Mouse (Mus musculus) granulocyte monocyte progenitor cell, adult 5-6 weeks (primary cell): Measurements from ENCODE around the gene Klf9. TPM values are rescaled to one million over a fixed set of nuclear protein-coding genes. Genes with fewer than 3 reads are reported as not detected.

Experiments used
- ATAC-seq: replicated peaks from 2 replicates; pipeline ENCODE4 v1.8.0; 2016; ENCODE audit warnings: mild to moderate bottlenecking, moderate TSS enrichment, inconsistent platforms; ENCODE audit not compliant: poor library complexity, severe bottlenecking
- total RNA-seq, 2 experiments: library from RNA; stranded (forward) in 1 of 2; stranded (reverse) in 1 of 2; fragments of 200-712, 200-1000 nt in 1 of 2; fragments of >200 nt in 1 of 2; fragmentation: Nextera tagmentation in 1 of 2; gene quantifications; 2 replicates each; pipeline ENCODE4 v1.2.3; 2014 to 2017

Gene Klf9
- total RNA-seq, 2 experiments from 2014 or later = 9.1 to 11.2 TPM

- no peak for ATAC-seq
These were observed 18.9 kb downstream of the Klf9 start for GRCm38 (mm10) chr19:23159780-23160395.

DNA sequence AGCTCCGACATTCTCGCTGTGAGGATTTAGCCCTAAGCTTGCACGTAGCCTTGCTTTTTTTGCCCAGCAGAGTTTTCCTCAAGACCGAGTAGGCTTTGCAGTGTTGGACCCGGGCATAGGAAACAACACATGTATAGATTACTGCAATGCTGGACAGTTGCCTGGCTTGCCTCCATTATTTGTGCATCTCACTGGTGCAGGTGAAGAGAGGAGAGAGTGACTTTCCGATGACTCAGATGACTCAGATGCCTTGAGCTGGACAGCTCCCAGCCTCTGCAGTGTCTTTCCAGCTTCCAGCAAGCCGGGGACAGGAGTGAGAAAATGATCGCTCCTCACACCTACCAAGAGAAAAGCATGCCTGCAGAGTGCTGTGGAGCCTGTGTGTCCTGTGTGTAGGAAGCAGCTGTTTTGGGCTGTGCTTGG is 21.4 kb downstream of the Klf9 start:
- ATAC-seq = no peak

GRCm38 (mm10) chr19:23162877-23163276 is 21.9 kb downstream of the Klf9 start:
- ATAC-seq = no peak

- no peak for ATAC-seq
These were observed 22.3 kb downstream of the Klf9 start for GRCm38 (mm10) chr19:23163361-23163760.

- no peak for ATAC-seq
These were observed 23.7 kb downstream of the Klf9 start for GRCm38 (mm10) chr19:23164651-23165240.

GRCm38 (mm10) chr19:23166550-23167284 is 25.7 kb downstream of the Klf9 start:
- no peak for ATAC-seq

DNA sequence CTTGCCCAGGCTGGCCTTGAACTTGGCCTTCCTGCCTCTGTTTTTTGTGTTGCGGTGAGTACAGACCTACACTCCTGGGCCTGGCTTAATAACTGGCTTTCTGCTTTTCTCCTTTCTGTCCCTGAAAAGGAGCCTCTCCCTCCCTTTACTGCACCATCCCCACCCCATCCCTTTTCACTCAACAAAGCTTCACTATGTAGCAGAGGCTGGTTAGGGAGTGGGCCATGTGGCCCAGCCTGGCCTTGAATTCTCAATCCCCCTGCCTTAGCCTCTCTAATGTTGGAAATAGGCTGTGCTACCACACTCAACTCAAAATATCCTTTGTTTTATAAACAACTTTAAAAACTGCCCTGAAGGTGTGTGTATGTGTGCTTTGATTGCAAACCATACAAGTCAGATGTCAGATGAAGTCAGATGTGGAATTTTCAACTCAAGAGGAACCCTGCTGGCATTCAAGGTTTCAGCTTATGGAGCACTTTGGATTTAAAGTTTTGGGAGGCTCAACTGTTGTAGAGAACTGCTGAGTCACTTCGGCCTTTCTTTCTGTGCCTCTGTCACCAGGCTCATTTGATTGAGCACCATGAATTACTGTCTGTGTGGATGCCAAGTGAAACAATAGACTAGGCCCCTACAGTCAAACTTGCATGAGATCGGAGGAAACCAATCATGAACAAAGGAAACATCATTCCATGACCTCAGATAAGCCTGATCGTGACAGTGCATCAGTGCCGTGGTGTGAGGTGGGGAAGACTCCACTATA is 28.1 kb downstream of the Klf9 start:
- no peak for ATAC-seq

DNA sequence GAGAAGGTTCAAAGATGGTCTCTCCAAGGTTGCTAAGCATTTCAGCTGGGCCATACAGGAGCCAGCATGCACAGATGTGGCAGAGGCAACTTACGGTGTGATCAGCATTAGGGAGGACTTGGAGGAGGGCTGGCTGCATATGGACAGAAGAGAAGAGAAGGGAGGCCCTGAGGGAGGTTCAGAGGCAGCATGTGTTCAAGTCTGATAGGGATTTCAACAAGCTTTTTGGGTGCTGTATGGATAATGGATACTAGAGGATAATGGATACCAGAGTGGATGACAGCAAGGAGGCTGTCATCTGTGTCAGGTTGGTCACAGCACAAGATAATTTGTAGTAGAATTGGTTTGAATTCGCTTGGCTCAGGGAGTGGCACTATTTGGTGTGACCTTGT is 28.6 kb downstream of the Klf9 start:
- no peak for ATAC-seq

DNA sequence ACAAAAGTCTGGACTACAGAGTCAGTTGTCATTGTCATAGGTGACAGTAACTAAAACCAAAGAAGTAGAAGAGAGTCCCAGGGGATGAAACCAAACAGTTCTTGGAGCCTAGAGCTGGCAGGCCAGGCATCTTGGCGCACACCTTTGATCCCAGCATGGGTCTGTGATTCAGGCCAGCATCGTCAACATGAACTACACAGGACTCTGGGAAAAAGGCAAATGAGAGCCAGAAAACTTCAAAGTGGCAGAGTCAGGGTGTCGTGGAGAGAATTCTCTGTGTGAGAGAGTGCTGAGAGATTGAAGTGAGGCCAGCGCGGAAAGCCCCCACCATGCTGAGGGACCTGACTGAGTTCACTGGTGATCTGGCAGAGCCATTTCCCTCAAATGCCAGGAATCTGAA is 29.4 kb downstream of the Klf9 start:
- ATAC-seq = no peak

GRCm38 (mm10) chr19:23171136-23171535 is 30.1 kb downstream of the Klf9 start:
- ATAC-seq = no peak

DNA sequence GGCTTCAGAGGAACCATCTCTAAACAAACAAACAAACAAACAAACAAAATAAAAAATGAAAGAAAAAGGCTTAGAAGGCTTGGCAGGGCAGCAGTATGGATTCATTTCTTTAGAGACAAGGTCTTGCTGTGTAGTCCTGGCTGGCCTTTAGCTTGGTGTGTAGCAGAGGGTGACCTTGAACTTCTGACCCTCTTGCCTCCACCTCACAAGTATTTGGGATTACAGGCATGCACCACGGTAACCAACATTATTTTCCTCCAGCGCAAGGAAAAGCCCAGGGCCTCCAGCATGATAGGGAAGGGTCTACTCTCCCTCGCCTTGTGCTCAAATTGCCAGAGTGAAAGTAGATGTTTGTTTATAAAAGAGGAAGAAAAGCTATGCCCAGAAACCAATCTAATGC is 34.1 kb downstream of the Klf9 start:
- ATAC-seq = no peak

DNA sequence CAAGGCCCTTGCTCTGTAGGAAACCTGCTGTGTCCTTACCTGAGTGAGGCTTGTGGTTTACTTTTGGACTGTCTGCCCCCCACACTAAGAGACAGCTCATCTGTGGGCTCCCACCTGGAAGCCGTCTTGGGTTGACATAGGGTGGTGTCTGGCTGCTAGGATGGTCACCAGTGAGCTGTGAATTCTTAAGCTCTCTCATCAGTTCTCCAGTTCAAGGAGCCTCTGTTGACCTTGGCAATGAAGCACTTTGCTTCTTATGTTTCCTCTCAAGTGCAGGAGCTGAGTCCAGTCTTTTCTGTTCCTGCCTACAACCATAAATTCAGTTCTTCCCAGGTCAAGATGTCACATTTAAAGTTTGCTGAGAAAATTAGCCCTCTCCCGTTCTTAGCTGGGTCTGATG is 34.5 kb downstream of the Klf9 start:
- ATAC-seq = no peak

GRCm38 (mm10) chr19:23178533-23178932 is 37.5 kb downstream of the Klf9 start:
- no peak for ATAC-seq

GRCm38 (mm10) chr19:23183493-23183892 is 42.5 kb downstream of the Klf9 start:
- no peak for ATAC-seq

DNA sequence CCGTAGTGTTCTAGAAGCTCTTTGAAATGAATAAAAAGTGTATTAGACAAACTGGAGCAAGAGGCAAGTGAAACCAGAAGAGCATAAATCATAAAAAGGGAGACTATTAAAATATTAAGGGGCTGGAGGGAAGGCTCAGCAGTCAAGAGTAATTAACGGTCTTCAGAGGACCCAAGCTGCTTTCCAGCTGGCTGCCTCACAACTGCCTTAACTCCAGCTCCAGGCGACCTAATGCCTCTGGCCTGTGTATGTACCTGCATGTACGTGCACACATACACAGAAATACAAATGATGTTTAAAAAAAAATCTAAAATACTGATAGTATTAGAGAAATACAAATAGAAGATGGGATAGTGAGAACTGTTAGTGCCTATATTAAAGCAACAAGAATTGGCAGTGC is 43.0 kb downstream of the Klf9 start:
- ATAC-seq = no peak

DNA sequence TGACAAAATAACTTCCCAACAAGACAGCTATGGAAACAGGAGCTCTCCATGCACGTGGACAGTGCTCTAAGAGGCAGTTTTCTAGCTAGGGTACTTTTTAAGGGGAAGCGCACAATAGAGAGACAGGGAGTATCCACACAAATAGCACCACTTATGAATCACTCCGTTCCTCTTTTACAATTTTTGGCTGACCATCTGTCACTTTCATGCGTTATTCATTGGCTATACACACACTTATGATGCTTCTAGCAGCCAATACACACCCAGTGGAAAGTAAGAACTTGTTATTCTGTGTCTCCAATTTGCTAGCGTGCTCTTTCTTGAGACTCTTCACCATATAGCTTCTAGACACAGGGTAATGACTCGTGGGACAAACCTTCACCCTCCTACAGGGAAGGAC is 46.7 kb downstream of the Klf9 start:
- ATAC-seq = no peak

DNA sequence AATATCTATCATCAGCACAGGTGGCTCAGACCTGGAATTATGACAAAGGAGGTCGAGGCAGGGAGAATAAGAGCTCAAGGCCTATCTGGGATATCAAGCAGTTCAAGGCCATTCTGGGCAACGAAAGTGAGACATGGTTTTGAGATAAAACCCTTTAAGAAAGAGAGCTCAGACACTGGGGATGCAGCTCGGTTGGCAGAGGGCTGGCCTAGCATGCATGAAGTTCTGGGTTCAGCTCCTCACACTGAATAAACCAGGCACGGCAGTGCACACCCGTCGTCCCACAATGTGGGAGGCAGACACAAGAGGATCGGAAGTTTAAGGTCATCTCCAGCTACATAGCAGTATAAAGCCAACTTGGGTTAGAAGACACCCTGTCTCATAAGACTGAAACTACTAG is 48.0 kb downstream of the Klf9 start:
- no peak for ATAC-seq

DNA sequence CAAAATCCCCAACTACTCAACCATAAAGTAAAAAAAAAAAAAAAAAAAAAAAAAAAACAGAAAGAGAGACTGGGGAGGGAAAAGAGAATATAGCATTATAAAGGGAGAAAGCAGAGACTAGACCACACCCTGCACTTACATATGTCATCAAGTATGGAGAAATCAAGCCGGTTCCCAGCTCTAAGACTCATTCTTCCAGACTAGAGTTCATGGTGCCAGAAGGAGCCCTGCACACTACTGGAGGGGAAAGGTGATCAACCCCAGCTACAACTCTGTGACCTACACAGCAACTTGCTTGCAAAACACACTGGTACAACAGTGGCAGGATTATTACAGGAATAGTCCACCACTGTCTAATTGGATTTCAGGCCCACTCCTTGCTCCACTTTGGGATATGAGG is 48.7 kb downstream of the Klf9 start:
- no peak for ATAC-seq

DNA sequence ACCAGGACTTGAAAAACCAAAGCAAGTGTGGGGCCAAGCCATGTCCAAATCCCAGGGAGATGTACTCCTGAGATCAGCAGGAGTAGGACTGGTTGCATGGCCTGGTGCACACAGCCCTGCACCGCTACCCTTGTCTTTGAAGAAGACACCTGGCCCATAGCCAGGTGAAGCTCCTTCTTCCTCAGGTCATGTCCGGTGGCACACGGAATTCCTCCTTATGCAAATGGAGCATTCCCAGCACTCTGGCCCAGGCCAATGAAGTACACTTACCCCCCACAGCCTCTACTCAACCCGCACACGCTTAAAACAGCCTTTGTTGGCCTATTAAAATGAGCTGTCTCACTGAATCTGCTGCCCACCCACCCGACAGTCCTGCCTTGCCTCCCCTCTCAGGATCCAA is 50.5 kb downstream of the Klf9 start:
- no peak for ATAC-seq

DNA sequence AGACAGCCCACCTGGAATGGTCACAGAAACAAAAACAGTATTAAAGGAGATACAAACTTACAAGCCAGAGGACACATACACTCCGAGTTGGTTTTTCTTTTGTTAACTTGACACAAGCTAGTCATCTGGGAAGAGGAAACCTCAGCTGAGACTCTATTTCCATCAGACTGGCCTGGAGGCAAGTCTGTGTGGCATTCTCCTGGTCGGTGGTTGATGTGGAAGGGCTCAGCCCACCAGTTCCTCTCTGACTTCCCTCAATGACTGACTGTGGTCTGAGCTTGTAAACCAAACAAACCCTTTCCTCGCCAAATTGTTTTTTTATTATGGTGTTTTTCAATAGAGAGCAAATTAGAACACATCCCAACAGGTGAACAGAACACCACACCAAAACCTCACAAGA is 52.0 kb downstream of the Klf9 start:
- ATAC-seq = no peak

- ATAC-seq = no peak
These were observed 61.1 kb downstream of the Klf9 start for GRCm38 (mm10) chr19:23202106-23202505.
